Mouse (Mus musculus) liver, embryonic 12.5 days (tissue): Measurements from ENCODE around the gene Shroom2. TPM values are rescaled to one million over a fixed set of nuclear protein-coding genes. Genes with fewer than 3 reads are reported as not detected.
"Not testable (repeated sequence)": the region's sequence is repeated elsewhere in the genome, so short reads cannot be mapped to it uniquely, and the experiment has no call there.

ENCODE experiments used
- ATAC-seq: fragments of 200-750 bp; cut with Nextera tagmentation; 2 replicates; pipeline ENCODE4 v1.8.0; 2017; ENCODE audit warnings: moderate number of reproducible peaks, mild to moderate bottlenecking, moderate library complexity
- H3K27ac ChIP-seq: fragments of 300-500 bp; sonication (generic); 2 replicates; pipeline ENCODE4 v1.5.1; 2016; ENCODE audit warnings: mild to moderate bottlenecking
- H3K27me3 ChIP-seq: fragments of 300-500 bp; sonication (generic); replicated peaks from 2 replicates; pipeline ENCODE4 v1.6.1; 2016; ENCODE audit warnings: mild to moderate bottlenecking, moderate library complexity
- H3K36me3 ChIP-seq: fragments of 300-500 bp; sonication (generic); 2 replicates; pipeline ENCODE4 v1.6.1; 2016; ENCODE audit warnings: mild to moderate bottlenecking, moderate library complexity
- H3K4me1 ChIP-seq: fragments of 300-500 bp; sonication (generic); 2 replicates; pipeline ENCODE4 v1.6.1; 2016
- H3K4me2 ChIP-seq: fragments of 300-500 bp; sonication (generic); 2 replicates; pipeline ENCODE4 v1.6.1; 2016; ENCODE audit warnings: mild to moderate bottlenecking, moderate library complexity
- H3K4me3 ChIP-seq: fragments of 300-500 bp; sonication (generic); 2 replicates; pipeline ENCODE4 v1.5.1; 2016; ENCODE audit warnings: mild to moderate bottlenecking, moderate library complexity
- H3K9ac ChIP-seq: fragments of 300-500 bp; sonication (generic); 2 replicates; pipeline ENCODE4 v1.6.1; 2016; ENCODE audit warnings: mild to moderate bottlenecking, moderate library complexity
- H3K9me3 ChIP-seq: fragments of 300-500 bp; sonication (generic); replicated peaks from 2 replicates; pipeline ENCODE4 v1.6.1; 2016; ENCODE audit warnings: mild to moderate bottlenecking, moderate library complexity
- WGBS: fragments of 180-500 bp; shearing (Covaris S2); methylation state at CpG from one replicate; pipeline ENCODE4 v1.1.7; 2016; ENCODE audit not compliant: insufficient replicate concordance; 5-methylcytosine and 5-hydroxymethylcytosine counted together
- polyA plus RNA-seq: library from polyadenylated mRNA; unstranded; fragments of >200 nt; fragmentation: Nextera tagmentation; extraction: Ambion mirVana; gene quantifications from 2 replicates; pipeline ENCODE4 v1.2.1, GENCODE M21; 2016

The Shroom2 gene
- polyA plus RNA-seq, 1 experiment from 2014 or later, result 1.9 TPM

DNA sequence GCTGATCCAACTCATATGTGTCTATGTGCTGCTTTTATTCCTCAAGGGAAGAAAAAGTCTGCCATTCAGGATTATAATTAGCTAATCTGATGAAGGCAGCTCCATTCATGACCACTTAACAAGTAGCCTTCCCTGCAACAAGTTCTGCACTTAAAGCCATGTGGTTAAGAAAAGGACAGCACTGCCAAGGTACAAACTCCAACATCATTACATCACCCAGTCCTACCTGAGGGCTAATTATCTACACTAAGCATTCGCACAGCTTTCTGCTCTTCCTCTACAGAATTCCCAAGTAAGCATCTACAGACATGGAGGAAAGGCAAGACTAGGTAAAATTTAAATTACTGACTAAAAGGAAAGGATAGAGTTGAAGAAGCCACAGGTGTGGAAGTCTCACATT is 13.4 kb downstream of the Shroom2 start:
- Histone ChIP-seq H3K4me2 (no peak overlapping the region), H3K4me3 (no peak overlapping the region), H3K27me3 (no peaks in the 10 kb centered on the region), H3K9ac (no peak overlapping the region), H3K36me3 (no peaks in the 10 kb centered on the region), H3K4me1 (no peaks in the 10 kb centered on the region), H3K27ac (no peak overlapping the region), H3K9me3 (no peaks in the 10 kb centered on the region)
- WGBS, result 78% methylated on average over 1 of the region's 1 CpGs
- no peak for ATAC-seq

- no peaks in the 10 kb centered on the region for H3K9me3 ChIP-seq
- H3K36me3 ChIP-seq, result no peaks in the 10 kb centered on the region
- ATAC-seq, result no peak
- H3K4me2 ChIP-seq, result no peak overlapping the region
- no peak overlapping the region for H3K27ac ChIP-seq
- peaks cover 12% of the 10 kb centered on the region for H3K27me3 ChIP-seq
- no peak overlapping the region for H3K9ac ChIP-seq
- no peak overlapping the region for H3K4me3 ChIP-seq
- H3K4me1 ChIP-seq, result 0 out of 2 replicates have a peak, but pooled peaks cover 2% of the 10 kb centered on the region
- 78% methylated on average over 2 of the region's 2 CpGs for WGBS
These were observed 23.3 kb downstream of the Shroom2 start for GRCm38 (mm10) chrX:152745925-152746324.

DNA sequence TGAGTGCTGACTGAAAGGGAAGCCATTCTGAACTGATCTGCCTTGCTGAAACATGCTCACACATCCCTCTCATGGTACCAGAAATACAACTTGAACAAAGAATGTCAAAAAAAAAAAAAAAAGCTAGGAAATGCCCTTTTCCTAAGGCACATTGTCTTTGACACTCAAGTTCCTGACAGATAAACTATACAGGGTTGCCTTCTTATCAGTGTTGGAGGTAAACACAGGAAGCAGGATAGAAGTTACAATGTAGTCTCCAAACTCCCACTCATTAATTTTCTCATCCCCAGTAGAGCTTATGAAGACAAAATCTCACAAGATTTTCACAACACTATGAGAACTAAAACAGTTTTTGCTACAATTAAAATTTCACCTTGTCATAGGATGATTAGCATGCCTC is 25.6 kb downstream of the Shroom2 start:
- H3K4me1 ChIP-seq, result 0 out of 2 replicates have a peak, but pooled peaks cover 4% of the 10 kb centered on the region
- H3K36me3 ChIP-seq, result no peaks in the 10 kb centered on the region
- H3K9ac ChIP-seq, result no peak overlapping the region
- H3K27ac ChIP-seq, result no peak overlapping the region
- H3K4me2 ChIP-seq, result no peak overlapping the region
- ATAC-seq, result no peak
- H3K27me3 ChIP-seq, result peaks cover 18% of the 10 kb centered on the region
- no peaks in the 10 kb centered on the region for H3K9me3 ChIP-seq
- no peak overlapping the region for H3K4me3 ChIP-seq

GRCm38 (mm10) chrX:152738759-152739368 is 30.4 kb downstream of the Shroom2 start:
- peaks cover 11% of the 10 kb centered on the region; the same call in 1 of the 2 replicates for H3K4me1 ChIP-seq
- no peaks in the 10 kb centered on the region for H3K36me3 ChIP-seq
- H3K9ac ChIP-seq, result no peak overlapping the region
- WGBS, result 59% methylated on average over 4 of the region's 4 CpGs
- no peak for ATAC-seq
- H3K27me3 ChIP-seq, result peaks cover 20% of the 10 kb centered on the region
- no peak overlapping the region for H3K4me2 ChIP-seq
- no peaks in the 10 kb centered on the region for H3K9me3 ChIP-seq
- no peak overlapping the region for H3K27ac ChIP-seq
- no peak overlapping the region for H3K4me3 ChIP-seq

DNA sequence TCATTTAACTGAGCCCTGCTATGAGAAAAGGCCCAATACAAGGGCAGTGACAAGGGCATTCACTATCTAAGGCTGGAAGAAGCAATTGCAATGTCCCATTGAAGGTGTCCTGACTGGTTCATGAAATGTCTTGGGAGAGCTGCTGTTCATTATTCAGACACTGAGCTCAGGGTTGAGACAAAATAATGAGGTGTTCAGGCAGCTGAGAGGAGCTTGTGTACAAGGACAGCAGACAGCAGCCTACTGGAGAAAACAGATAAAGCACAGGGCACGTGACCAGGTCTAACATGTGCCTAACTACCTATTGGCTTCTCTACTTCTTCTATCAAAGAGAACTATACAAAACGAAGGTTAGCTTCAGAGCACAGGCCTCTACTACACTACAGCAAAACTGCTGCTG is 31.1 kb downstream of the Shroom2 start:
- no peaks in the 10 kb centered on the region for H3K9me3 ChIP-seq
- no peak for ATAC-seq
- no peak overlapping the region for H3K27ac ChIP-seq
- H3K9ac ChIP-seq, result no peak overlapping the region
- H3K4me1 ChIP-seq, result peaks cover 11% of the 10 kb centered on the region; the same call in 1 of the 2 replicates
- H3K36me3 ChIP-seq, result no peaks in the 10 kb centered on the region
- H3K27me3 ChIP-seq, result peaks cover 18% of the 10 kb centered on the region
- H3K4me3 ChIP-seq, result no peak overlapping the region
- no peak overlapping the region for H3K4me2 ChIP-seq
- 25% methylated on average over 2 of the region's 2 CpGs for WGBS

GRCm38 (mm10) chrX:152735283-152735682 is 34.0 kb downstream of the Shroom2 start:
- no peaks in the 10 kb centered on the region for H3K9me3 ChIP-seq
- no peak overlapping the region for H3K4me2 ChIP-seq
- H3K27me3 ChIP-seq, result peaks cover 7% of the 10 kb centered on the region; the same call in 1 of the 2 replicates
- H3K9ac ChIP-seq, result no peak overlapping the region
- H3K4me3 ChIP-seq, result no peak overlapping the region
- no peaks in the 10 kb centered on the region for H3K36me3 ChIP-seq
- no peak overlapping the region for H3K27ac ChIP-seq
- peaks cover 6% of the 10 kb centered on the region; the same call in 1 of the 2 replicates for H3K4me1 ChIP-seq
- no peak for ATAC-seq

GRCm38 (mm10) chrX:152716693-152717092 is 52.6 kb downstream of the Shroom2 start:
- Histone ChIP-seq H3K27me3 (no peaks in the 10 kb centered on the region), H3K4me1 (no peaks in the 10 kb centered on the region), H3K27ac (no peak overlapping the region), H3K9ac (no peak overlapping the region), H3K4me2 (no peak overlapping the region), H3K9me3 (no peaks in the 10 kb centered on the region), H3K36me3 (no peaks in the 10 kb centered on the region), H3K4me3 (no peak overlapping the region)
- no peak for ATAC-seq

- H3K27ac ChIP-seq, ATAC-seq, H3K9me3 ChIP-seq, H3K27me3 ChIP-seq, H3K36me3 ChIP-seq, H3K4me1 ChIP-seq, H3K4me2 ChIP-seq, H3K9ac ChIP-seq, H3K4me3 ChIP-seq: not testable (repeated sequence)
- 44% methylated on average over 2 of the region's 2 CpGs for WGBS
These were observed 58.5 kb downstream of the Shroom2 start for GRCm38 (mm10) chrX:152710715-152711114.

GRCm38 (mm10) chrX:152708359-152708758 is 60.9 kb downstream of the Shroom2 start:
- H3K4me2 ChIP-seq, result no peak overlapping the region
- H3K27me3 ChIP-seq, result no peaks in the 10 kb centered on the region; the same call in 1 of the 2 replicates
- H3K9ac ChIP-seq, result no peak overlapping the region
- ATAC-seq, result no peak
- H3K9me3 ChIP-seq, result no peaks in the 10 kb centered on the region
- no peaks in the 10 kb centered on the region for H3K4me1 ChIP-seq
- H3K27ac ChIP-seq, result no peak overlapping the region
- 21% methylated on average over 4 of the region's 4 CpGs for WGBS
- H3K36me3 ChIP-seq, result no peaks in the 10 kb centered on the region
- H3K4me3 ChIP-seq, result no peak overlapping the region

DNA sequence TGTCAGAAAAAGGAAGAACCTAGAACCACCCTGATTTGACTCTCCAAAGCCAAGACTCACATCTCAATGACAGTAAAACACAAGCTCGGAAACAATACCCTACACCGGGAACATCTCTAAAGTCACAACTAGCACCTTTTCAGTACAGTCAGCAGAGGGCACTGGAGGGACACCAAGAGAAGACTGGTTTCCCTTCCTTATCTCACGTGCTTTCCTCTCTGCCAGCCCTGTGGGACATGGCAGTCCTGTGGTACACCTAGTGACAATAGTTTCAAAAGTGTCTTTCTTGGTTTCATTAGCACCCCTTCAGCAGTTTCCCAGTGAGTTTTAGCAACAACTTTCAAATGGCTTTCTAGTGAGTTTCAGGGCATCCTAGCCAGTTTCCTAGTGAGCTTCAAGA is 63.9 kb downstream of the Shroom2 start:
- H3K4me3 ChIP-seq, result no peak overlapping the region
- WGBS, result 18% methylated on average over 3 of the region's 3 CpGs
- no peak overlapping the region for H3K9ac ChIP-seq

DNA sequence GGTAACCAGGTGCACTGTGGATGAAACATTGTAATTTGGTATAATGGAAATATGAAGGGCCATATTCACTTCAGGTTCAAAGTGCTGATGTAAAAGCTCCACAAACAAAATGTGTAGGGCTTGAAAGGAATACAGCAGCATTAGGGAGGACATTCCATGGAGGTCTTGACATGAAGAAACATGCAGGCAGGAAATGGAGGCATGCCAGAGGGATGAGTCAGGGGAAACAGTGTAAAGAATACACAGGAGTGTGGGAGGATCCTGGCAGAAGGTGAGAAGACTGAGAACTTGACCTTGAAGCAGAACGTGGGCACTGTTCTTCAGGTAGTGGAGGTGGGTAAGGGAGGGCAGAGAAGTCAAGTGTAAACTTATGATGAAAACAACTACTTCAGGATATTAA is 65.6 kb downstream of the Shroom2 start:
- ATAC-seq, result no peak
- Histone ChIP-seq H3K4me1 (no peaks in the 10 kb centered on the region), H3K27ac (no peak overlapping the region), H3K9me3 (no peaks in the 10 kb centered on the region), H3K4me3 (no peak overlapping the region), H3K27me3 (peaks cover 9% of the 10 kb centered on the region; the same call in 1 of the 2 replicates), H3K36me3 (no peaks in the 10 kb centered on the region), H3K9ac (no peak overlapping the region), H3K4me2 (no peak overlapping the region)
- 52% methylated on average over 1 of the region's 1 CpGs for WGBS

More for the DNA sequence above, 63.9 kb downstream of the Shroom2 start:
- H3K27ac ChIP-seq, result no peak overlapping the region
- H3K9me3 ChIP-seq, result no peaks in the 10 kb centered on the region
- peaks cover 9% of the 10 kb centered on the region; the same call in 1 of the 2 replicates for H3K27me3 ChIP-seq
- ATAC-seq, result no peak
- H3K4me2 ChIP-seq, result no peak overlapping the region
- no peaks in the 10 kb centered on the region for H3K4me1 ChIP-seq
- H3K36me3 ChIP-seq, result no peaks in the 10 kb centered on the region

DNA sequence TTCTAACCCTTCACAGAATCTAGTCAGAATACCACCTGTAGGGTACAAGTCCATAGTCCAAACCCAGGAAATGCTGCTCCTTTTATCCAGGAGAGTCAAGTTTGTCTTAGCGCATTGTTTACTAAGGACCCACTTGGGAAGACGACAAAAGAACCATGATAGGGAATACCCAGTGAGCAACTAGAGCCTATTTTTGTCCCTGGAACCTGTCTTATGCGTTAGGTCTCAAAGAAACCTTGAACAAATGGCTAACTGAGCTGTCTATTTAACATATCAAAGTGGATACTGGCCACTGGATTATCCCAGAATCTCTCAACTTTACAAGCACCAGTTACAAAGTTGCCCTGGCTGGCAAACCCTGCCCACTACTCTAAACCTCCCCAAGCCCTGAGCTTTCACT is 67.6 kb downstream of the Shroom2 start:
- H3K4me3 ChIP-seq, result no peak overlapping the region
- no peak overlapping the region for H3K27ac ChIP-seq
- no peak overlapping the region for H3K9ac ChIP-seq
- no peak for ATAC-seq
- peaks cover 9% of the 10 kb centered on the region; the same call in 1 of the 2 replicates for H3K27me3 ChIP-seq
- no peak overlapping the region for H3K4me2 ChIP-seq
- H3K4me1 ChIP-seq, result no peaks in the 10 kb centered on the region
- WGBS, result 50% methylated on average over 3 of the region's 3 CpGs
- H3K36me3 ChIP-seq, result no peaks in the 10 kb centered on the region
- no peaks in the 10 kb centered on the region for H3K9me3 ChIP-seq

DNA sequence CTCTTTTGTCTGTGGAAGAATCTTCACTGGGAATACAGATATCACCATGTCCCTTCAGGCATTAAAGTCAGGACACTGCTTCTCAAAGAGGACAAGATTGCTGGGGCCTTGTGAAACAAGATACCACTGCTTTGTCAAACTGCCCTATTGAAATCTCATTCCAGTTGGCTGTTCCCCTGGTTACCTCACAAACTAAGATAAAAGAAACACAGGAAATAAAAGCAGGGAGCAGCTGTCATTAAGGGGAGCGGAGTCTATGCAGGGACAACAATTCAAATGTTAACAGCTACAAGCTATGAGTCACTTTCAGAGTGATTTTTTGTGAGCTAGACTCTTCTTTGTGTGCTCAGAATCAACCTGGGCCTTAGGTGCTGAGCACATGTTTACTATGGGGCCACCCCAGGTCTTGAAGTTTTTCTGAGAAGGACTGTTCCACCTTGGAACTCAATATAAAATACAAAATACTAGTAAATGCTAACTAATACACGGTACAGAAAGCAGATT is 78.4 kb downstream of the Shroom2 start:
- ATAC-seq, result no peak
- no peak overlapping the region for H3K27ac ChIP-seq
- H3K9me3 ChIP-seq, result no peaks in the 10 kb centered on the region
- H3K4me1 ChIP-seq, result no peaks in the 10 kb centered on the region
- no peak overlapping the region for H3K4me3 ChIP-seq
- 57% methylated on average over 2 of the region's 2 CpGs for WGBS
- H3K27me3 ChIP-seq, result 0 out of 2 replicates have a peak, but pooled peaks cover 5% of the 10 kb centered on the region
- H3K36me3 ChIP-seq, result no peaks in the 10 kb centered on the region
- no peak overlapping the region for H3K9ac ChIP-seq
- H3K4me2 ChIP-seq, result no peak overlapping the region
